ENCODE assay signal across 14 mouse cellular contexts in genomic region chr6:113384351-113384927, GRCm38 (mm10). TPM values are rescaled to one million over a fixed set of nuclear protein-coding genes. Genes with fewer than 3 reads are reported as not detected.
DNase-seq lines count a peak whose midpoint lies in the region; ATAC-seq and TF ChIP-seq lines count a peak whose summit lies in the region.
"Had no signal": no experiment of that assay in that cellular context is flagged by ENCODE, and none has a peak within 500 bp of the region (broad histone marks: within the 10 kb centered on the region; RNA-seq: fewer than 3 reads in every experiment).

No protein-coding gene starts in this region.

- ATAC-seq in intestine, postnatal 0 days = no peak
- no peak for ATAC-seq in intestine, embryonic 15.5 days
- peak; percentile 47 for ATAC-seq in neural tube, embryonic 13.5 days (ENCODE audit: low read depth)
- ATAC-seq in heart, embryonic 11.5 days (replicated peaks; ENCODE audit: insufficient number of reproducible peaks, low FRiP score, low TSS enrichment) = no peak

- H3K4me3 ChIP-seq in intestine, postnatal 0 days (ENCODE audit: low read depth, low read length) = no peak overlapping the region
- H3K4me3 ChIP-seq in intestine, embryonic 15.5 days (replicated peaks) = no peak overlapping the region
- no peak overlapping the region for H3K4me3 ChIP-seq in neural tube, embryonic 13.5 days
- no peak overlapping the region for H3K4me3 ChIP-seq in small intestine, adult 2 months (ENCODE audit: low read depth, low read length)
- no peak overlapping the region for H3K4me3 ChIP-seq in heart, embryonic 11.5 days (ENCODE audit: low read depth, low read length)
- H3K4me3 ChIP-seq: heart, embryonic 10.5 days; kidney, embryonic 15.5 days; midbrain, embryonic 12.5 days had no signal

- H3K4me2 ChIP-seq in intestine, postnatal 0 days (replicated peaks; ENCODE audit: low read depth) = no peak overlapping the region
- H3K4me2 ChIP-seq in intestine, embryonic 15.5 days (replicated peaks) = no peak overlapping the region
- H3K4me2 ChIP-seq in neural tube, embryonic 13.5 days = no peak overlapping the region
- H3K4me2 ChIP-seq in heart, embryonic 11.5 days = no peak overlapping the region
- H3K4me2 ChIP-seq: kidney, embryonic 15.5 days; midbrain, embryonic 12.5 days had no signal

- H3K9me3 ChIP-seq in intestine, postnatal 0 days (ENCODE audit: control insufficient read depth) = no peaks in the 10 kb centered on the region
- H3K9me3 ChIP-seq in intestine, embryonic 15.5 days = no peaks in the 10 kb centered on the region
- H3K9me3 ChIP-seq in neural tube, embryonic 13.5 days = no peaks in the 10 kb centered on the region
- H3K9me3 ChIP-seq in heart, embryonic 11.5 days (replicated peaks; ENCODE audit: control insufficient read depth, low read length) = no peaks in the 10 kb centered on the region
- H3K9me3 ChIP-seq: heart, embryonic 10.5 days; kidney, embryonic 15.5 days; midbrain, embryonic 12.5 days had no signal

- peaks cover 89% of the 10 kb centered on the region for H3K36me3 ChIP-seq in intestine, postnatal 0 days (ENCODE audit: control insufficient read depth, insufficient read depth)
- H3K36me3 ChIP-seq in intestine, embryonic 15.5 days = peaks cover 61% of the 10 kb centered on the region
- H3K36me3 ChIP-seq in neural tube, embryonic 13.5 days = peaks cover 91% of the 10 kb centered on the region
- peaks cover 78% of the 10 kb centered on the region for H3K36me3 ChIP-seq in small intestine, adult 2 months (ENCODE audit: control insufficient read depth, insufficient read depth, low read length)
- H3K36me3 ChIP-seq in heart, embryonic 11.5 days (ENCODE audit: control insufficient read depth, insufficient read depth, low read length) = peaks cover 51% of the 10 kb centered on the region

- H3K27me3 ChIP-seq in intestine, postnatal 0 days (replicated peaks; ENCODE audit: control insufficient read depth, insufficient read depth, low read length) = no peaks in the 10 kb centered on the region
- no peaks in the 10 kb centered on the region for H3K27me3 ChIP-seq in intestine, embryonic 15.5 days (replicated peaks)
- H3K27me3 ChIP-seq in neural tube, embryonic 13.5 days = no peaks in the 10 kb centered on the region
- H3K27me3 ChIP-seq in small intestine, adult 2 months (ENCODE audit: control insufficient read depth, insufficient read depth, low read length) = no peaks in the 10 kb centered on the region
- no peaks in the 10 kb centered on the region for H3K27me3 ChIP-seq in heart, embryonic 11.5 days (ENCODE audit: control insufficient read depth, insufficient read depth, low read length)
- H3K27me3 ChIP-seq: kidney, embryonic 15.5 days; midbrain, embryonic 12.5 days had no signal

- peak; percentile 52 for DNase-seq in cerebellum, adult 9-11 months
- DNase-seq in cerebellum, adult 11 months = no peak
- no peak for DNase-seq in neural tube, embryonic 10.5 days (ENCODE audit: extremely low spot score, low spot score)
- DNase-seq: heart, postnatal 14 days; lung, adult 18-20 months; lung, postnatal 36 days had no signal

- TF ChIP-seq CTCF in intestine, postnatal 0 days (IDR thresholded peaks at IDR 0.05; ENCODE audit: low read depth) = no peak
- no peak for TF ChIP-seq CTCF in small intestine, adult 2 months (IDR thresholded peaks at IDR 0.05; ENCODE audit: extremely low read depth, insufficient read length, insufficient replicate concordance, low read depth, low read length)

- TF ChIP-seq POLR2A in small intestine, adult 2 months (IDR thresholded peaks at IDR 0.05; ENCODE audit: low read depth, low read length) = no peak

- peak overlapping the region; percentile 52; the same call in 1 of the 2 replicates for H3K27ac ChIP-seq in intestine, postnatal 0 days (ENCODE audit: low read depth, low read length)
- no peak overlapping the region for H3K27ac ChIP-seq in intestine, embryonic 15.5 days
- peak overlapping the region; percentile 46; the same call in 1 of the 2 replicates for H3K27ac ChIP-seq in neural tube, embryonic 13.5 days (replicated peaks)
- peak overlapping the region; percentile 47 for H3K27ac ChIP-seq in small intestine, adult 2 months (ENCODE audit: insufficient read depth, low read depth, low read length)
- H3K27ac ChIP-seq in heart, embryonic 11.5 days (ENCODE audit: low read depth, low read length) = no peak overlapping the region
- H3K27ac ChIP-seq: heart, embryonic 10.5 days; kidney, embryonic 15.5 days; midbrain, embryonic 12.5 days had no signal

- 95% methylated on average over 8 of the region's 8 CpGs for WGBS in intestine, postnatal 0 days
- WGBS in intestine, embryonic 15.5 days = 90% methylated on average over 8 of the region's 8 CpGs
- WGBS in neural tube, embryonic 13.5 days = 87% methylated on average over 8 of the region's 8 CpGs
- 92% methylated on average over 8 of the region's 8 CpGs for WGBS in small intestine, adult 2 months
- 92% methylated on average over 8 of the region's 8 CpGs for WGBS in heart, embryonic 11.5 days (ENCODE audit: insufficient replicate concordance)

- no peak overlapping the region for H3K9ac ChIP-seq in intestine, postnatal 0 days (ENCODE audit: low read depth, low read length)
- H3K9ac ChIP-seq in intestine, embryonic 15.5 days = no peak overlapping the region
- no peak overlapping the region for H3K9ac ChIP-seq in neural tube, embryonic 13.5 days
- no peak overlapping the region for H3K9ac ChIP-seq in heart, embryonic 11.5 days (ENCODE audit: low read depth, low read length)
- H3K9ac ChIP-seq: kidney, embryonic 15.5 days; midbrain, embryonic 12.5 days had no signal

- 0 out of 2 replicates have a peak, but pooled peaks cover 3% of the 10 kb centered on the region for H3K4me1 ChIP-seq in intestine, postnatal 0 days (replicated peaks; ENCODE audit: control insufficient read depth, insufficient read depth, low read length)
- H3K4me1 ChIP-seq in intestine, embryonic 15.5 days (replicated peaks) = peaks cover 9% of the 10 kb centered on the region
- peaks cover 5% of the 10 kb centered on the region for H3K4me1 ChIP-seq in neural tube, embryonic 13.5 days (replicated peaks)
- peaks cover 21% of the 10 kb centered on the region for H3K4me1 ChIP-seq in small intestine, adult 2 months (ENCODE audit: control insufficient read depth, insufficient read depth, insufficient read length, low read length)
- H3K4me1 ChIP-seq in heart, embryonic 11.5 days (ENCODE audit: control insufficient read depth, insufficient read depth, low read length) = peaks cover under 1% of the 10 kb centered on the region

RNA-seq across cellular contexts. Expression of gene Ttll3, which starts 4.6 kb away (rescaled TPM):
- 1.4 and 1.6 TPM in 2 replicates for polyA plus RNA-seq in intestine, postnatal 0 days (2015; fragmentation: Nextera tagmentation; extraction: Ambion mirVana)
- polyA plus RNA-seq in intestine, embryonic 15.5 days (2015; fragmentation: Nextera tagmentation; extraction: Ambion mirVana) = 3.7 and 4.1 TPM in 2 replicates
- 9.9 and 11.3 TPM in 2 replicates for polyA plus RNA-seq in neural tube, embryonic 13.5 days (2015; fragmentation: Nextera tagmentation; extraction: Ambion mirVana)
- 5.9 and 14.9 TPM in 2 replicates for polyA plus RNA-seq in small intestine, adult 2 months (2012; rRNA removed)
- polyA plus RNA-seq in heart, embryonic 11.5 days (2014; fragmentation: Nextera tagmentation; extraction: Ambion mirVana) = 1.5 and 2.6 TPM in 2 replicates

RNA-seq across cellular contexts. Expression of gene Arpc4, which starts 6.5 kb away (rescaled TPM):
- polyA plus RNA-seq in intestine, postnatal 0 days (2015; fragmentation: Nextera tagmentation; extraction: Ambion mirVana) = 409 and 418 TPM in 2 replicates
- 414 and 427 TPM in 2 replicates for polyA plus RNA-seq in intestine, embryonic 15.5 days (2015; fragmentation: Nextera tagmentation; extraction: Ambion mirVana)
- 375 and 421 TPM in 2 replicates for polyA plus RNA-seq in neural tube, embryonic 13.5 days (2015; fragmentation: Nextera tagmentation; extraction: Ambion mirVana)
- polyA plus RNA-seq in small intestine, adult 2 months (2012; rRNA removed) = 45.9 and 96.0 TPM in 2 replicates
- polyA plus RNA-seq in heart, embryonic 11.5 days (2014; fragmentation: Nextera tagmentation; extraction: Ambion mirVana) = 166 and 179 TPM in 2 replicates

RNA-seq across cellular contexts. Expression of gene Tada3, which starts 6.8 kb away (rescaled TPM):
- 19.7 and 23.5 TPM in 2 replicates for polyA plus RNA-seq in intestine, postnatal 0 days (2015; fragmentation: Nextera tagmentation; extraction: Ambion mirVana)
- 41.3 and 44.0 TPM in 2 replicates for polyA plus RNA-seq in intestine, embryonic 15.5 days (2015; fragmentation: Nextera tagmentation; extraction: Ambion mirVana)
- polyA plus RNA-seq in neural tube, embryonic 13.5 days (2015; fragmentation: Nextera tagmentation; extraction: Ambion mirVana) = 63.8 and 64.5 TPM in 2 replicates
- 10.9 and 24.5 TPM in 2 replicates for polyA plus RNA-seq in small intestine, adult 2 months (2012; rRNA removed)
- polyA plus RNA-seq in heart, embryonic 11.5 days (2014; fragmentation: Nextera tagmentation; extraction: Ambion mirVana) = 43.3 and 44.8 TPM in 2 replicates

RNA-seq across cellular contexts. Expression of gene Rpusd3, which starts 34.7 kb away (rescaled TPM):
- polyA plus RNA-seq in intestine, postnatal 0 days (2015; fragmentation: Nextera tagmentation; extraction: Ambion mirVana) = 21.5 and 23.9 TPM in 2 replicates
- 24.3 and 25.6 TPM in 2 replicates for polyA plus RNA-seq in intestine, embryonic 15.5 days (2015; fragmentation: Nextera tagmentation; extraction: Ambion mirVana)
- polyA plus RNA-seq in neural tube, embryonic 13.5 days (2015; fragmentation: Nextera tagmentation; extraction: Ambion mirVana) = 19.2 and 19.7 TPM in 2 replicates
- polyA plus RNA-seq in small intestine, adult 2 months (2012; rRNA removed) = 25.8 and 71.6 TPM in 2 replicates
- 15.9 and 21.2 TPM in 2 replicates for polyA plus RNA-seq in heart, embryonic 11.5 days (2014; fragmentation: Nextera tagmentation; extraction: Ambion mirVana)

RNA-seq across cellular contexts. Expression of gene Camk1, which starts 40.7 kb away (rescaled TPM):
- polyA plus RNA-seq in intestine, postnatal 0 days (2015; fragmentation: Nextera tagmentation; extraction: Ambion mirVana) = 35.9 and 37.0 TPM in 2 replicates
- 75.2 and 75.4 TPM in 2 replicates for polyA plus RNA-seq in intestine, embryonic 15.5 days (2015; fragmentation: Nextera tagmentation; extraction: Ambion mirVana)
- polyA plus RNA-seq in neural tube, embryonic 13.5 days (2015; fragmentation: Nextera tagmentation; extraction: Ambion mirVana) = 76.4 and 78.0 TPM in 2 replicates
- 16.6 and 19.2 TPM in 2 replicates for polyA plus RNA-seq in small intestine, adult 2 months (2012; rRNA removed)
- 106 and 109 TPM in 2 replicates for polyA plus RNA-seq in heart, embryonic 11.5 days (2014; fragmentation: Nextera tagmentation; extraction: Ambion mirVana)

Comparison
In these comparisons a context has a peak if more than half of its experiments do, and no peak if none do; other contexts are left out.
1. H3K27ac ChIP-seq: peak in intestine, postnatal 0 days (single experiment), neural tube, embryonic 13.5 days (single experiment) and small intestine, adult 2 months (single experiment); none in intestine, embryonic 15.5 days (single experiment) and heart, embryonic 11.5 days (single experiment).